Mouse (Mus musculus): ENCODE data around the gene Dmc1. TPM values are rescaled to one million over a fixed set of nuclear protein-coding genes. Genes with fewer than 3 reads are reported as not detected.

The Dmc1 gene
- total and polyA plus RNA-seq, 2 experiments from 2014 or later = 1.1 TPM

DNA sequence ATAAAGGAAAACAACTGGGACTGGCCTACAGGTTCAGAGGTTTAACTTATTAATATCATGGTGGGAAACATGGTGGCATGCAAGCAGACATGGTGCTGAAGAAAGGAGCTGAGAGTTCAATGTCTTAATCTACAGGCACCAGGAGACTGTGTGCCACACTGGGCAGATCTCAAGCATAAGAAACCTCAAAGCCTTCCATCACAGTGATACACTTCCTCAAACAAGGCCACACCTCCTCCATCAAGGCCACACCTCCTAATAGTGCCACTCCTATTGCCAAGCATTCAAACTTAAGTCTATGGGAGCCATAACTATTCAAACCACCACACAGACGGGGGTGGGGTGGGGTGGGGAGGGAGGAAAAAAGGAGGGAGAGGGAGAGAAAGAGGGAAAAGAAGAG is 23.3 kb downstream of the Dmc1 start:
- no peak for TF ChIP-seq CTCF (IDR thresholded peaks at IDR 0.05)
- Histone ChIP-seq H3K27me3 (ENCODE audit: insufficient read depth, low read length) (no peaks in the 10 kb centered on the region), H3K9me3 (ENCODE audit: low read length) (no peaks in the 10 kb centered on the region), H3K36me3 (ENCODE audit: insufficient read depth, low read length) (no peaks in the 10 kb centered on the region), H3K4me1 (ENCODE audit: insufficient read depth, low read length) (no peaks in the 10 kb centered on the region), H3K4me3 (ENCODE audit: low read depth, low read length) (no peak overlapping the region), H3K4me2 (ENCODE audit: low read depth, low read length, poor library complexity, severe bottlenecking) (no peak overlapping the region), H3K9ac (replicated peaks; ENCODE audit: low read length, poor library complexity, severe bottlenecking) (no peak overlapping the region), H3K27ac (ENCODE audit: low read depth, low read length) (no peak overlapping the region)
- 84% methylated on average over 1 of the region's 1 CpGs for WGBS
- ATAC-seq (ENCODE audit: low FRiP score) (no peak), DNase-seq (ENCODE audit: low spot score) (no peak)

GRCm38 (mm10) chr15:79577671-79578426 is 27.1 kb downstream of the Dmc1 start:
- no peak for DNase-seq (ENCODE audit: low spot score)
- H3K4me2 ChIP-seq (ENCODE audit: low read depth, low read length, poor library complexity, severe bottlenecking) = no peak overlapping the region
- H3K27ac ChIP-seq (ENCODE audit: low read depth, low read length) = no peak overlapping the region
- no peaks in the 10 kb centered on the region for H3K9me3 ChIP-seq (ENCODE audit: low read length)
- ATAC-seq (ENCODE audit: low FRiP score) = no peak
- no peaks in the 10 kb centered on the region for H3K4me1 ChIP-seq (ENCODE audit: insufficient read depth, low read length)
- no peaks in the 10 kb centered on the region for H3K36me3 ChIP-seq (ENCODE audit: insufficient read depth, low read length)
- no peaks in the 10 kb centered on the region for H3K27me3 ChIP-seq (ENCODE audit: insufficient read depth, low read length)
- H3K4me3 ChIP-seq (ENCODE audit: low read depth, low read length) = no peak overlapping the region
- H3K9ac ChIP-seq (replicated peaks; ENCODE audit: low read length, poor library complexity, severe bottlenecking) = no peak overlapping the region
- no peak for TF ChIP-seq CTCF (IDR thresholded peaks at IDR 0.05)
- 70% methylated on average over 6 of the region's 6 CpGs for WGBS

DNA sequence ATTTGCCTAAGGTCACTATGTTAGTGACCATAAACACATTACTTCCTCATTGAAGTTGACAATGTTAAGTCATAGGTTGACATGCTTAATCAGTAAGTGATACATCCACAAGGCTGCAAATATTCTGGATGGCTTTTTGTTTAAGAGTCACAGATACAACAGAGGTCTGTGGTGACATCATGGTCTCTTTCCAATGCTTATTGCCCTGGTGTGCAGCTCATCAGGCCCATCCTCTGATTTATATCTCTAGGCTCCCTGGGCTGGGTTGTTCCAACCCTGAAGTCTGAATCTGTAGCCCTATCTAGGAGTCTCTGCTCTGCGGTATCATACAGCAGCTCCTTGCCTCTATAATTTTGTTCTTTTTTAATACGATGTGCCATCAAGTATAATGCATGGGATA is 28.0 kb downstream of the Dmc1 start:
- Histone ChIP-seq H3K36me3 (ENCODE audit: insufficient read depth, low read length) (no peaks in the 10 kb centered on the region), H3K4me2 (ENCODE audit: low read depth, low read length, poor library complexity, severe bottlenecking) (no peak overlapping the region), H3K4me3 (ENCODE audit: low read depth, low read length) (no peak overlapping the region), H3K27ac (ENCODE audit: low read depth, low read length) (no peak overlapping the region), H3K9me3 (ENCODE audit: low read length) (no peaks in the 10 kb centered on the region), H3K27me3 (ENCODE audit: insufficient read depth, low read length) (no peaks in the 10 kb centered on the region), H3K4me1 (ENCODE audit: insufficient read depth, low read length) (no peaks in the 10 kb centered on the region), H3K9ac (replicated peaks; ENCODE audit: low read length, poor library complexity, severe bottlenecking) (no peak overlapping the region)
- WGBS = 88% methylated on average over 2 of the region's 2 CpGs
- TF ChIP-seq CTCF (IDR thresholded peaks at IDR 0.05) = no peak
- DNase-seq (ENCODE audit: low spot score) (no peak), ATAC-seq (ENCODE audit: low FRiP score) (no peak)

DNA sequence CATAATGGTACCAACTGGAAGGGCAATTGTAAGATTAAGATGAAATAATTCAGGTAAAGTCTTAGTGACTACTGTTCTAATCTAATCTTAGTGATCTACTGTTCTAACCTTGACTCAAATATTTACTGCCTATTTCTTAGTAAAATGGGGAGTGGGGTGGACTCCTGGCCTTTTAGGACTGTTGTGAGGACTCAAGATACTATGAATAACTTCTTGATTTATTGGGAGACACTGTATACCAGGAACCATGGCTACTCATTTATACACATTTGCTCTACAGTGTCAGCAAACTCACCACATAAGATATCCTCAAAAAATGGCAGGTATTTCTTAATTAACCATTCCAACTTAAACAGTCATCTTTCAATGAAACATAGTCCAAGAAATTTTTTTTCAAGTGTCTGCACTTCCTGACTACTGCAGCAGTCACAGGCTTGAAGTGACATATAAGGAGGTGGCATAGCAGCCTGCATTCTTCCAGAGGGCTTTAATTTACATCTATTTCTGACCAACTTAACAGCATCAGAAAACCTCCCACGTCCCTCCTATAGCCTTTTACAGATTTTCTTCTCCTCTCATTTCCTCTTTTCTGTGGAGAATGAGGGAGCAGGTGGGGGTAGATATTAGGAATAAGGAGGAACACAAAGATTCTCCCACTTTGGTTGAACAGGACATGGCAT is 29.2 kb downstream of the Dmc1 start:
- no peak for ATAC-seq (ENCODE audit: low FRiP score)
- no peaks in the 10 kb centered on the region for H3K9me3 ChIP-seq (ENCODE audit: low read length)
- no peak overlapping the region for H3K4me3 ChIP-seq (ENCODE audit: low read depth, low read length)
- 52% methylated on average over 1 of the region's 1 CpGs for WGBS
- no peaks in the 10 kb centered on the region for H3K27me3 ChIP-seq (ENCODE audit: insufficient read depth, low read length)
- no peaks in the 10 kb centered on the region for H3K36me3 ChIP-seq (ENCODE audit: insufficient read depth, low read length)
- no peak overlapping the region for H3K27ac ChIP-seq (ENCODE audit: low read depth, low read length)
- H3K4me2 ChIP-seq (ENCODE audit: low read depth, low read length, poor library complexity, severe bottlenecking) = no peak overlapping the region
- TF ChIP-seq CTCF (IDR thresholded peaks at IDR 0.05) = no peak
- H3K9ac ChIP-seq (replicated peaks; ENCODE audit: low read length, poor library complexity, severe bottlenecking) = no peak overlapping the region
- no peak for DNase-seq (ENCODE audit: low spot score)
- no peaks in the 10 kb centered on the region for H3K4me1 ChIP-seq (ENCODE audit: insufficient read depth, low read length)

- WGBS = 81% methylated on average over 9 of the region's 9 CpGs
- DNase-seq (ENCODE audit: low spot score) = no peak
These were observed 42.5 kb downstream of the Dmc1 start for GRCm38 (mm10) chr15:79562417-79562816.

GRCm38 (mm10) chr15:79559649-79560048 is 45.3 kb downstream of the Dmc1 start:
- H3K27ac ChIP-seq (ENCODE audit: low read depth, low read length) = no peak overlapping the region
- WGBS = 77% methylated on average over 3 of the region's 3 CpGs
- no peaks in the 10 kb centered on the region for H3K9me3 ChIP-seq (ENCODE audit: low read length)
- no peak overlapping the region for H3K4me2 ChIP-seq (ENCODE audit: low read depth, low read length, poor library complexity, severe bottlenecking)
- H3K9ac ChIP-seq (replicated peaks; ENCODE audit: low read length, poor library complexity, severe bottlenecking) = no peak overlapping the region
- ATAC-seq (ENCODE audit: low FRiP score) = no peak
- H3K4me1 ChIP-seq (ENCODE audit: insufficient read depth, low read length) = no peaks in the 10 kb centered on the region
- no peaks in the 10 kb centered on the region for H3K36me3 ChIP-seq (ENCODE audit: insufficient read depth, low read length)
- TF ChIP-seq CTCF (IDR thresholded peaks at IDR 0.05) = no peak
- H3K27me3 ChIP-seq (ENCODE audit: insufficient read depth, low read length) = no peaks in the 10 kb centered on the region
- no peak for DNase-seq (ENCODE audit: low spot score)
- H3K4me3 ChIP-seq (ENCODE audit: low read depth, low read length) = no peak overlapping the region

More at GRCm38 (mm10) chr15:79562417-79562816, 42.5 kb downstream of the Dmc1 start:
- Histone ChIP-seq H3K4me3 (ENCODE audit: low read depth, low read length) (no peak overlapping the region), H3K27me3 (ENCODE audit: insufficient read depth, low read length) (no peaks in the 10 kb centered on the region), H3K27ac (ENCODE audit: low read depth, low read length) (no peak overlapping the region), H3K4me2 (ENCODE audit: low read depth, low read length, poor library complexity, severe bottlenecking) (no peak overlapping the region), H3K9me3 (ENCODE audit: low read length) (no peaks in the 10 kb centered on the region), H3K9ac (replicated peaks; ENCODE audit: low read length, poor library complexity, severe bottlenecking) (no peak overlapping the region), H3K4me1 (ENCODE audit: insufficient read depth, low read length) (no peaks in the 10 kb centered on the region), H3K36me3 (ENCODE audit: insufficient read depth, low read length) (no peaks in the 10 kb centered on the region)
- TF ChIP-seq CTCF (IDR thresholded peaks at IDR 0.05) = no peak
- no peak for ATAC-seq (ENCODE audit: low FRiP score)

Measured in midbrain, postnatal 0 days (tissue).